Mouse (Mus musculus): ENCODE results near the gene Fyn. TPM values are rescaled to one million over a fixed set of nuclear protein-coding genes. Genes with fewer than 3 reads are reported as not detected.

Gene Fyn
- polyA plus RNA-seq, 1 experiment from 2014 or later = 85.0 TPM

- WGBS = 80% methylated on average over 19 of the region's 19 CpGs
- Histone ChIP-seq H3K9ac (ENCODE audit: low read length) (no peak overlapping the region), H3K4me2 (ENCODE audit: low read length) (no peak overlapping the region), H3K9me3 (replicated peaks; ENCODE audit: control insufficient read depth, low read length) (0 out of 2 replicates have a peak, but pooled peaks cover 5% of the 10 kb centered on the region), H3K27me3 (replicated peaks; ENCODE audit: control insufficient read depth, insufficient read depth, low read length) (no peaks in the 10 kb centered on the region), H3K4me3 (ENCODE audit: low read depth, low read length) (no peak overlapping the region), H3K36me3 (ENCODE audit: control insufficient read depth, insufficient read depth, low read length) (no peaks in the 10 kb centered on the region), H3K27ac (ENCODE audit: low read depth, low read length) (no peak overlapping the region), H3K4me1 (ENCODE audit: control insufficient read depth, insufficient read depth, low read length) (peaks cover 21% of the 10 kb centered on the region)
- ATAC-seq (no peak), DNase-seq (ENCODE audit: low spot score) (no peak)
These were observed 221.3 kb downstream of the Fyn start for GRCm38 (mm10) chr10:39589765-39590546.

GRCm38 (mm10) chr10:39590629-39591028, 222.0 kb downstream of the Fyn start:
- no peak overlapping the region for H3K9ac ChIP-seq (ENCODE audit: low read length)
- H3K4me3 ChIP-seq (ENCODE audit: low read depth, low read length) = no peak overlapping the region
- H3K4me2 ChIP-seq (ENCODE audit: low read length) = no peak overlapping the region
- WGBS = 86% methylated on average over 10 of the region's 10 CpGs
- 0 out of 2 replicates have a peak, but pooled peaks cover 5% of the 10 kb centered on the region for H3K9me3 ChIP-seq (replicated peaks; ENCODE audit: control insufficient read depth, low read length)
- no peaks in the 10 kb centered on the region for H3K27me3 ChIP-seq (replicated peaks; ENCODE audit: control insufficient read depth, insufficient read depth, low read length)
- ATAC-seq (no peak), DNase-seq (ENCODE audit: low spot score) (no peak)
- H3K27ac ChIP-seq (ENCODE audit: low read depth, low read length) = no peak overlapping the region
- H3K36me3 ChIP-seq (ENCODE audit: control insufficient read depth, insufficient read depth, low read length) = no peaks in the 10 kb centered on the region
- peaks cover 22% of the 10 kb centered on the region for H3K4me1 ChIP-seq (ENCODE audit: control insufficient read depth, insufficient read depth, low read length)

- Histone ChIP-seq H3K36me3 (ENCODE audit: control insufficient read depth, insufficient read depth, low read length) (no peaks in the 10 kb centered on the region), H3K9me3 (replicated peaks; ENCODE audit: control insufficient read depth, low read length) (0 out of 2 replicates have a peak, but pooled peaks cover 5% of the 10 kb centered on the region), H3K4me2 (ENCODE audit: low read length) (no peak overlapping the region), H3K4me1 (ENCODE audit: control insufficient read depth, insufficient read depth, low read length) (peaks cover 28% of the 10 kb centered on the region), H3K27ac (ENCODE audit: low read depth, low read length) (no peak overlapping the region), H3K9ac (ENCODE audit: low read length) (no peak overlapping the region), H3K27me3 (replicated peaks; ENCODE audit: control insufficient read depth, insufficient read depth, low read length) (no peaks in the 10 kb centered on the region), H3K4me3 (ENCODE audit: low read depth, low read length) (no peak overlapping the region)
- DNase-seq (ENCODE audit: low spot score) = no peak
- WGBS = 78% methylated on average over 4 of the region's 4 CpGs
- ATAC-seq = no peak
These were observed 223.8 kb downstream of the Fyn start for GRCm38 (mm10) chr10:39592501-39592900.

GRCm38 (mm10) chr10:39594716-39595115, 226.1 kb downstream of the Fyn start:
- 0 out of 2 replicates have a peak, but pooled peaks cover 5% of the 10 kb centered on the region for H3K9me3 ChIP-seq (replicated peaks; ENCODE audit: control insufficient read depth, low read length)
- 89% methylated on average over 1 of the region's 1 CpGs for whole genome bisulfite sequencing
- DNase-seq (ENCODE audit: low spot score) (no peak), ATAC-seq (no peak)
- no peak overlapping the region for H3K9ac ChIP-seq (ENCODE audit: low read length)
- H3K4me2 ChIP-seq (ENCODE audit: low read length) = no peak overlapping the region
- no peak overlapping the region for H3K4me3 ChIP-seq (ENCODE audit: low read depth, low read length)
- no peaks in the 10 kb centered on the region for H3K27me3 ChIP-seq (replicated peaks; ENCODE audit: control insufficient read depth, insufficient read depth, low read length)
- no peaks in the 10 kb centered on the region for H3K36me3 ChIP-seq (ENCODE audit: control insufficient read depth, insufficient read depth, low read length)
- H3K4me1 ChIP-seq (ENCODE audit: control insufficient read depth, insufficient read depth, low read length) = peaks cover 20% of the 10 kb centered on the region
- H3K27ac ChIP-seq (ENCODE audit: low read depth, low read length) = no peak overlapping the region

- Histone ChIP-seq H3K27ac (ENCODE audit: low read depth, low read length) (no peak overlapping the region; the same call in 1 of the 2 replicates), H3K9ac (ENCODE audit: low read length) (no peak overlapping the region), H3K4me2 (ENCODE audit: low read length) (no peak overlapping the region), H3K27me3 (replicated peaks; ENCODE audit: control insufficient read depth, insufficient read depth, low read length) (no peaks in the 10 kb centered on the region), H3K36me3 (ENCODE audit: control insufficient read depth, insufficient read depth, low read length) (no peaks in the 10 kb centered on the region), H3K4me1 (ENCODE audit: control insufficient read depth, insufficient read depth, low read length) (peaks cover 20% of the 10 kb centered on the region), H3K9me3 (replicated peaks; ENCODE audit: control insufficient read depth, low read length) (0 out of 2 replicates have a peak, but pooled peaks cover 5% of the 10 kb centered on the region), H3K4me3 (ENCODE audit: low read depth, low read length) (no peak overlapping the region)
- ATAC-seq (no peak), DNase-seq (ENCODE audit: low spot score) (no peak)
- 62% methylated on average over 3 of the region's 3 CpGs for WGBS
These were observed 227.2 kb downstream of the Fyn start for GRCm38 (mm10) chr10:39595862-39596261.

- peak overlapping the region; percentile 74 for H3K27ac ChIP-seq (ENCODE audit: low read depth, low read length)
- 17% methylated on average over 9 of the region's 9 CpGs for WGBS
- H3K4me3 ChIP-seq (ENCODE audit: low read depth, low read length) = no peak overlapping the region
- 0 out of 2 replicates have a peak, but pooled peaks cover 5% of the 10 kb centered on the region for H3K9me3 ChIP-seq (replicated peaks; ENCODE audit: control insufficient read depth, low read length)
- H3K4me2 ChIP-seq (ENCODE audit: low read length) = no peak overlapping the region
- peaks cover 20% of the 10 kb centered on the region for H3K4me1 ChIP-seq (ENCODE audit: control insufficient read depth, insufficient read depth, low read length)
- H3K36me3 ChIP-seq (ENCODE audit: control insufficient read depth, insufficient read depth, low read length) = no peaks in the 10 kb centered on the region
- H3K27me3 ChIP-seq (replicated peaks; ENCODE audit: control insufficient read depth, insufficient read depth, low read length) = no peaks in the 10 kb centered on the region
- DNase-seq (ENCODE audit: low spot score) = peak; percentile 58
- peak overlapping the region; percentile 21; the same call in 1 of the 2 replicates for H3K9ac ChIP-seq (ENCODE audit: low read length)
- ATAC-seq = peak; percentile 75
These were observed 228.6 kb downstream of the Fyn start for GRCm38 (mm10) chr10:39597116-39597791.

GRCm38 (mm10) chr10:39597792-39598183, 229.1 kb downstream of the Fyn start:
- Histone ChIP-seq H3K4me3 (ENCODE audit: low read depth, low read length) (no peak overlapping the region), H3K4me1 (ENCODE audit: control insufficient read depth, insufficient read depth, low read length) (peaks cover 20% of the 10 kb centered on the region), H3K36me3 (ENCODE audit: control insufficient read depth, insufficient read depth, low read length) (no peaks in the 10 kb centered on the region), H3K9ac (ENCODE audit: low read length) (0 out of 2 replicates have a peak overlapping the region, but pooled peaks have one; percentile 9), H3K27ac (ENCODE audit: low read depth, low read length) (no peak overlapping the region), H3K4me2 (ENCODE audit: low read length) (no peak overlapping the region), H3K27me3 (replicated peaks; ENCODE audit: control insufficient read depth, insufficient read depth, low read length) (no peaks in the 10 kb centered on the region), H3K9me3 (replicated peaks; ENCODE audit: control insufficient read depth, low read length) (0 out of 2 replicates have a peak, but pooled peaks cover 5% of the 10 kb centered on the region)
- WGBS = 22% methylated on average over 3 of the region's 3 CpGs
- no peak for DNase-seq (ENCODE audit: low spot score)
- peak; percentile 21; the same call in 1 of the 2 replicates for ATAC-seq

GRCm38 (mm10) chr10:39599601-39600000, 230.9 kb downstream of the Fyn start:
- no peak overlapping the region for H3K4me3 ChIP-seq (ENCODE audit: low read depth, low read length)
- DNase-seq (ENCODE audit: low spot score) (no peak), ATAC-seq (no peak)
- WGBS = 86% methylated on average over 4 of the region's 4 CpGs
- H3K27ac ChIP-seq (ENCODE audit: low read depth, low read length) = no peak overlapping the region
- H3K4me1 ChIP-seq (ENCODE audit: control insufficient read depth, insufficient read depth, low read length) = peaks cover 20% of the 10 kb centered on the region
- no peak overlapping the region for H3K4me2 ChIP-seq (ENCODE audit: low read length)
- H3K36me3 ChIP-seq (ENCODE audit: control insufficient read depth, insufficient read depth, low read length) = no peaks in the 10 kb centered on the region
- no peaks in the 10 kb centered on the region for H3K9me3 ChIP-seq (replicated peaks; ENCODE audit: control insufficient read depth, low read length)
- no peaks in the 10 kb centered on the region for H3K27me3 ChIP-seq (replicated peaks; ENCODE audit: control insufficient read depth, insufficient read depth, low read length)
- H3K9ac ChIP-seq (ENCODE audit: low read length) = no peak overlapping the region

- Histone ChIP-seq H3K9me3 (replicated peaks; ENCODE audit: control insufficient read depth, low read length) (no peaks in the 10 kb centered on the region), H3K27ac (ENCODE audit: low read depth, low read length) (no peak overlapping the region), H3K27me3 (replicated peaks; ENCODE audit: control insufficient read depth, insufficient read depth, low read length) (no peaks in the 10 kb centered on the region), H3K4me2 (ENCODE audit: low read length) (no peak overlapping the region), H3K4me3 (ENCODE audit: low read depth, low read length) (no peak overlapping the region), H3K4me1 (ENCODE audit: control insufficient read depth, insufficient read depth, low read length) (peaks cover 20% of the 10 kb centered on the region), H3K9ac (ENCODE audit: low read length) (no peak overlapping the region), H3K36me3 (ENCODE audit: control insufficient read depth, insufficient read depth, low read length) (no peaks in the 10 kb centered on the region)
- WGBS = 86% methylated on average over 1 of the region's 1 CpGs
- DNase-seq (ENCODE audit: low spot score) (no peak), ATAC-seq (no peak)
These were observed 231.5 kb downstream of the Fyn start for GRCm38 (mm10) chr10:39600115-39600514.
